Mouse (Mus musculus) cerebellum, adult 9-10 months (tissue): ENCODE results near the gene Stk10.

Experiments
- DNase-seq: peaks from one replicate; pipeline ENCODE4 v3.0.0; 2022

Gene Stk10

GRCm38 (mm10) chr11:32551579-32552297, 18.6 kb downstream of the Stk10 start:
- no peak for DNase-seq

GRCm38 (mm10) chr11:32552401-32553090, 19.4 kb downstream of the Stk10 start:
- DNase-seq: no peak

GRCm38 (mm10) chr11:32553311-32554140, 20.4 kb downstream of the Stk10 start:
- no peak for DNase-seq

DNA sequence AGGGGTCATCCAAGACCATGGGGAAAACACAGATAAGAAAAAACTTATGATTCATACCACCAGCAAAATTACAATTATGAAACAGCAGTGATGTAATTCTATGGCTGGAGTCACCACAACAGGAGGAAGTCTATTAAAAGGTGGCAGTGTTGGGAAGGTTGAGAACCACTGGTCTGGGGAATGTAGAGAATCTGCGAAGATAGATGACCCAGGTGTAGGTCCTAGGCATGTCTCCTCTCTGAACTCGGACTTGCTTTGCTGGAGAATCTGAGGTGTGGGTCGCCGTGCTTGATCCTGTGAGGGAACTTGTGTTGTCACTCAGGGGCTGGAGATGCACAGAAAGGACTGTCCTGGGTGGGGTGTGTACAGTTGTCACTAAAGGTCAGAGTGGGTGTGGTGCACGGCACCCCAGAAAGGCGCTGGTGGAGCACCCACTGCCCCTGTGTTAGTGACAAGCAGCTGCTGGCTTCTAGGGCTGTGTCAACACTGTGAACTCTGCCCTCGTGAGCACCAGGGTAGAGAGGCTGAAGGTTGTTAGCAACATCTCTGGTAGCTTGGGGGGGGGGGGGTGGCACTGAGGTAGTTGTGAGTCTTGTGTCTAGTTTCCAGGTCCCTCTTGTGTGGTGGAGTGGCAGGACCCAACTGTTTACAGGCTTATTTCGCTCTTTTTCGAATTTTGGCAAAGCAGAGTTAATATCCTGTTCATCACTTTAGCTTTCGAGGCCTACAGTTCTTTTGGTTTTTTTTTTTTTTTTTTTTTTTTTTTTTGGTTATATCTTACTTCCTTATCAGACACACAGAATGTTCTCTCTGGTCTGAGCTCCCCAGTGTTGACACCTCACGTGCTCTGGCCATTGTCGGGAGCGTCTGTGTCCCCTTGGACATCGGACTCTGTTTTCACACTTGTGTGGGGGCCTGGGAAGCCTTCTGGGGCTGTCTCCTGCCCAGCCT, 21.3 kb downstream of the Stk10 start:
- DNase-seq: no peak

DNA sequence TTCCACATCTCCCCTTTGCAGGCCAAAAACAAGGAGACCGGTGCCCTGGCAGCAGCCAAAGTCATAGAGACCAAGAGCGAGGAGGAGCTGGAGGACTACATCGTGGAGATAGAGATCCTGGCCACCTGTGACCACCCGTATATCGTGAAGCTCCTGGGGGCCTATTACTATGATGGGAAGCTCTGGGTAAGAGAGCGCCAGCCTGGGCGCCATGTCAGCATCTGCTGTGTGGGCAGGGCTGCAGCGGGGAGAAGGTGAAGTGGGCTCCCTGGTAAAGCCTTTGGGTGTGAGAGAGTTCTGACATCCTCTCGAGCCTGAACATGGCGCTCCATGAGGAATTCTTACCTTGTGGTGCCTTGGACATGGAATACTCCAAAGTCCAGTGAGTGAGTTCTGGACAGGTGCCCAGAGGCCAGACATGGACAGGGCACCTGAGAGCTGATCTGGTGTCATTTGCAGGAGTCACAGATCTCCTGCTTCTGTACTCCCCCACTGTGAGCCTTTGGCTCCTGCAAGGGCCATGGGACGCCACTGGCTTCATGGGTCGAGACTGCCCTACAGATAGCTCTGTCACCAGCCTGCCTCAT, 22.1 kb downstream of the Stk10 start:
- DNase-seq: no peak

- no peak for DNase-seq
Observed at GRCm38 (mm10) chr11:32556333-32556990, 23.4 kb downstream of the Stk10 start.

DNA sequence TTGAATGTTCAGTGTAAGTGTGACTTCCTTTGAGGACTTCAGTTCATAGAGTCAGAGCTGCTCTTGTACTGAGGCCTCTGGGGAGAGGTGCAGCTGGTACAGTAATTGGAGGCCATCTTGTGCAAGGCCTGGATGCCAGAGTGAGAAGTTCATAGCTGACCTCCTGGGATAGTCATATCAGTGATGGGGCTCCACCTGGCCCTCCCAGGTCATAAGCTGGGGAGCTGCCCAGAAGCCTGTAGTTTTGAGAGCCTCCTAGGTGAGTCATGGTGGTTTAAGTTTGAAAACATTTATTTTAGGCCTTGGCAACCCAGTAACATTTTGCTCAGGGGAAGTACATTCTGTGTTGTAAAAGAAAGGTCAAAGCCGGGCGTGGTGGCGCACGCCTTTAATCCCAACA, 24.9 kb downstream of the Stk10 start:
- no peak for DNase-seq

DNA sequence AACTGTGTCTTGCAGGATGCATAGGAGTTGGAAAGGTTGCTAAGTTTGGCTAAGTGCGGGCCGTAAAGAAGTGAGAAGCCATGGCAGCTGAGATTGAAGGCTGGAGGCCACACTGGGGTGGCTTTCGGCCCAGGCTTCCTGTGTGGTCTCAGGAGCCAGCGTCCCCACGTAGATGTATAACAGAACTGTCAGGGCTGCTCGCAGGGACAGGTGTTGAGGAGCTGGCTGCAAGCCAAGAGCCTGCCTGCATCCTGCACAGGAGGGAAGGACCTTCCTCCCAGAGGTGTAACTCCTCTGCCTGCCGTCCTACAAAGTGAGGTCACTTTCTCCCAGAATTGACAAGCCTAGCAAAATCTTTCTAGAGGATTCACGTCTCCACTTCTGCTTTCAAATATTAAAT, 25.6 kb downstream of the Stk10 start:
- DNase-seq: no peak

- DNase-seq: no peak
Observed at GRCm38 (mm10) chr11:32560015-32560770, 27.1 kb downstream of the Stk10 start.

GRCm38 (mm10) chr11:32561465-32562355, 28.6 kb downstream of the Stk10 start:
- no peak for DNase-seq

DNA sequence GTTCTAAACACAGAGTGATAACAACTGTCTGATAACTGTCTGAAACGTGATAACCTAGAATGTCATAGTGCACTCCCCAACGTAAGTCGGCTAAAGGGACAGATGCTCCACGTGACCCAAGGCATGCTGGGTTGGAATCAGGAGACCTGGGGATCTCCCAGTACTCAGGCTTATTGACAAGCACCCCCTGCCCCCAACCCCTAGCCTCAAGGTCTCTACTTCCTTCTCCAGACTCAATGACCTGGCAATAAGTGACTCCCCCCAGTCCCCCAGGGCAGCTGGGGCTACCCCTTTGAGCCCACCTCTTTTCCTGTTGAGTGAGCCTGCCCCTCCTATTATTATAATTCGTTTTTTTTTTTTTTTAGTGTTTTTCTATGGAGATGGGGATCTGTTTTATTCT, 29.6 kb downstream of the Stk10 start:
- no peak for DNase-seq

DNA sequence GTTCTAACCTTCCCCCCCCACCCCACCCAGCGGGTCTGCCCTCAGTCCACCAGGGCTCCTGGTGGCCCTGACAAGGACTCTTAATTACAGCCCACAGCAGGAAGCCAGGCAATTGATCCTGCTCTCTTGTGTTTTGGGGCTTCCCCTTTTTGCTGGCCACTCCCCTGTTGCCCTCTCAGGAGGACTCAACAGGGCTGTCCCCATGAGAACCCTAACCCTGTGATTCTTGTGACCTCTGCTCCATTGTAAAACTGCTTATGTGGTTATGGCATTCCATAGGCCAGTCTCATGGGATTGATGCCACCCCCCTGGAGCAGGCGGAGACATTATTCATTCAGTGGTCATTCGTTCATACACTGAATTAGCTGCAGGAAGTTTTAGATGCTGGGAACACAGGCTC, 30.6 kb downstream of the Stk10 start:
- no peak for DNase-seq

GRCm38 (mm10) chr11:32564629-32565028, 31.5 kb downstream of the Stk10 start:
- DNase-seq: no peak

GRCm38 (mm10) chr11:32565088-32565487, 32.0 kb downstream of the Stk10 start:
- no peak for DNase-seq

GRCm38 (mm10) chr11:32566184-32566583, 33.1 kb downstream of the Stk10 start:
- no peak for DNase-seq

- DNase-seq: no peak
Observed at GRCm38 (mm10) chr11:32567000-32567855, 34.1 kb downstream of the Stk10 start.

DNA sequence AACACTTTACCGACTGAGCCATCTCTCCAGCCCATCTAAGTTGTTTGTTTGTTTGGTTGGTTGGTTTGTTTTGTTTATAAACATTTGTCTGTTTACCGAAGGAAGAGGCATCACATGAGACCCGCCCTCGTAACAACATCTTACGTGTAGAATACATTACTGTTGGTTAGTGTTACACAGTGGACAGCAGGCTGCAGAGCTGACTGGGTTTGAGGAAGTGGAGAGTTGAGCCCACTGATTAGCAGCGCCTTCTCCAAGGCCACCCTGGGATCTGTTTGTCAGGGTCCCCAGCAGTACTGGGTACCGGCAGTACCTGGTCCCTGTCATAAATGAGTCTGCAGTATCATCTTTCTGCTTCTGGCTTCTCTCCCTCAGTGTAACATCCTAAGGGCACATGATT, 35.0 kb downstream of the Stk10 start:
- no peak for DNase-seq

DNA sequence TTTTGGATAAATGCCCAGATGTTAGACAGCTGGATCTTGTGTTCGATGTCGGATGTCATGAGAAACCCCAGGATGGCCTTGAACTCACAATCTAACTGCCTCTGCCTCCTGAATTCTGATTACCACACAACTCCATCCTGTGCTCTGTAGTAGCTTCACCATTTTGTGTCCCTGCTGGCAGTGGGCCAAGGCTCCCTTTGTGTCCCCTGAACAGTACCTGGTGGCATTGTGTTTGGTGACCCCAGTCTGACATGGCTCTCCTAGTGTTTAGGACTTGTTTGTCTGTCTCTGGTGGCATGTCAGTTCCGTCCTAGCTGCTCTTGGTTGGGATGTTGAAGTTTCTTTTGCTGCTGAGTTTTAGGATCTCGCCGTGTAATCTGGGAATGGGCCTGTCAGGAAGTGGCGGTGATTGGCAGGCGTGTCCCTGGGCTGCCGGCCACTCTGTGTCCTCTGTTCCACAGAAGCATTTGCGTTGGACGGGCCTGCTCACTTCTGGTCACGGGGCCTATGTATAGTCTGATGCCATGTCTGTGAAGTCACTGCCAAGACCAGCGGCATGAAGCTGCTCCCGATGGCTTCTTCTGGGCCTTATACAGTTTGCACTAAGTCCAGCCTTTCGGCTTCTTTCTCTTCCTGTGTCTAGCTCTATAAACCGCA, 35.7 kb downstream of the Stk10 start:
- DNase-seq: no peak
